Mouse (Mus musculus): ENCODE measurements around the gene Tldc2.

DNA sequence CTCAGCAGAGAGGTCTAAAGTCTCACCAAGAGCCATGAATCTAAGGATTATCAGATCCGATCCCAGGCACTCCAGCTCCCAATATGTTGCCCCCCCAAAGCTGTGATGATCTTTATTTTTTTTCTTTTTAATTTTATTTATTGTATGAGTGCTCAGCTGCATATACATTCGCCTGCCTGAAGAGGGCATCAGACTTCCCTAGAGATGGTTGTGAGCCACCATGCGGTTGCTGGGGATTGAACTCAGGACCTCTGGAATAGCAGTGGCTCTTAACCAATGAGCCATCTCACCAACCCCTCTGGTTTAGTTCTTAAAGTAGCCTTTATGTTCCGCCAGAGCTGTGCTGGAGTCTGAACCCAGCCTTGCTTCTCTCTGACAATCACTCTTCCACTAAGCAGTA lies 33.1 kb upstream of the Tldc2 start:
- no peak for TF ChIP-seq POLR2A (IDR thresholded peaks at IDR 0.05; ENCODE audit: low read depth, low read length)
- no peak for TF ChIP-seq CTCF (IDR thresholded peaks at IDR 0.05; ENCODE audit: borderline replicate concordance, insufficient read depth, low read length)
